Mouse (Mus musculus): ENCODE measurements around the gene Thrsp.

DNA sequence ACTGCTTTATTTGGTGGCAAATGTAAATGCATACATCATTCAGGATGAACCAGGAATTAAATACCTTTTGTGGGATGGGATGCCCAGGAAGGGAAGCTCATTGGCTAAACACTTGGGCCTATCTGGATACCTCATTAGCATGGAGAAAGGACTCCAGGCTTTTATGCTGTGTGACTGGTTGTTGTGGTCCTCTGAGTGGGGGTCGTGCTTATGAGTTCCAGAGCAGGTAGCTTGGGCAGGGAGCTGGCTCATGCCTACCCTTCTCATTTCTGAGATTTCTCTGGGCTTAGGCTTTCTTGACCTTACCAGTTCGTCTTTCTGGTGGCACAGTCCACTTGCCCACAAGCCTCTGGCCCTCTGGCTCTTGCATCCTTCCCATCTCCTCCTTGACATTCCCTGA, 23.2 kb downstream of the Thrsp start:
- TF ChIP-seq CTCF (IDR thresholded peaks at IDR 0.05) (no peak), EP300 (IDR thresholded peaks at IDR 0.05) (no peak)
